Mouse (Mus musculus): Measurements from ENCODE around the gene Krtap1-3.
A peak's percentile ranks its signal among the peaks of the same experiment; 100 is the strongest.
"Not testable (repeated sequence)": the region's sequence is repeated elsewhere in the genome, so short reads cannot be mapped to it uniquely, and the experiment has no call there.

Krtap1-3 gene

DNA sequence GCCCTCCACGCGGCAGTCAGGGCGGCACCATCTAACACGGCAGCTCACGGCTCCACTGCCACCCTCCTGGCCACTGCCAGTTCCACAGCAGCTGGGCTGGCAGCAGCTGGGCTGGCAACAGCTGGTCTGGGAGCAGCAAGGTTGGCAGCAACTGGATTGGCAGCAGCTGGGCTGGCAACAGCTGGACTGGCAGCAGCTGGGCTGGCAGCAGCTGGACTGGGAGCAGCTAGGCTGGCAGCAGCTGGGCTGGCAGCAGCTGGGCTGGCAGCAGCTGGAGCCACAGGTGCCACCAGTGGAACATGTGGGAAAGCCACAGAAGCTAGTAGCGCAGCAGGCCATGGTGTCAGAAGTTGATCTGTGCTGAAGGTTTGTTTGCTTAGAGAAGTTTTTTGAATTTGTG lies at the start of gene Krtap1-3:
Gene Krtap1-3, minus strand, starts transcription at position 359 of the 400 bp plus-strand sequence.
- no peak for DNase-seq (ENCODE audit: low read depth, low spot score)

GRCm38 (mm10) chr11:99640926-99641325 lies 49.8 kb upstream of the Krtap1-3 start:
- no peak for DNase-seq (ENCODE audit: low read depth, low spot score)

GRCm38 (mm10) chr11:99637086-99637485 lies 45.9 kb upstream of the Krtap1-3 start:
- no peak for DNase-seq (ENCODE audit: low read depth, low spot score)

DNA sequence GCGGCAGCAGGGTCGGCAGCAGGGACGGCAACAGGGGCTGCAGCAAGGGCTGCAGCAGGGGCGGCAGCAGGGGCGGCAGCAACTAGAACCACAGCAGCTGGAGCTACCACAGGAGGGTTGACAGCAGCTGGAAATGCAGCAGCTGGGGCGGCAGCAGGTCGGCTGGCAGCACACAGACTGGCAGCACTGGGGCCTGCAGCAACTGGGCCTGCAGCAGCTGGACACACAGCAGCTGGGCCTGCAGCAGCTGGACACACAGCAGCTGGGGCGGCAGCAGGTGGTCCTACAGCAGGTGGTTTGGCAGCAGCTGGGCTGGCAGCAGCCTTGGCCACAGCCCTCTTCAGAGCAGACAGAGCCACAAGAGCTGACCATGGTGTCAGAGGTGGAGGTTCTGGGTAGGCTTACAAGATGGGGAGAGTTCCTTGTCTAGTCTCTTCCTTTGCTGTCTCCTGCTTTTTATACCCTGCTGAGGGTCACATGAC lies 43.6 kb upstream of the Krtap1-3 start, which contains the start of gene Krtap4-2:
Gene Krtap4-2, minus strand, starts transcription at position 432 of the 482 bp plus-strand sequence.
- no peak for DNase-seq (ENCODE audit: low read depth, low spot score)

DNA sequence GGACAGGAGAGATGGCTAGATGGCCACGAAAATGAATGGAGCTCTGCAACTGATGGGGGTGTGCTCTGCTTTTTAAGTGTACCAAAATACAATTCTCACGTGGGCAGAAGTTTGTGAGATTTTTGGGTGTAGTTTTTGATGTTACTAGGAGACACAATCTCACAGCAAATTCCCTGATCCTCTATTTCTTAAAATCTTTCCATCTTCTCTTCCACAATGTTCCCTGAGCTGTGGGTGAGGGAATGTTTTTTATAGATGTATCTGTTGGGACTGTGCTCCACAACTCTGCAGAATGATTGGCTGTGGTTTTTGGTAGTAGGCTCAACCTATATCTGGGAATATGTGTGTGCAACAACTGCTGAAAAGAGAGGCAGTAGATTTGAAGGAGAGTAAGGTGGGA lies 42.2 kb upstream of the Krtap1-3 start:
- DNase-seq (ENCODE audit: low read depth, low spot score), result no peak

DNA sequence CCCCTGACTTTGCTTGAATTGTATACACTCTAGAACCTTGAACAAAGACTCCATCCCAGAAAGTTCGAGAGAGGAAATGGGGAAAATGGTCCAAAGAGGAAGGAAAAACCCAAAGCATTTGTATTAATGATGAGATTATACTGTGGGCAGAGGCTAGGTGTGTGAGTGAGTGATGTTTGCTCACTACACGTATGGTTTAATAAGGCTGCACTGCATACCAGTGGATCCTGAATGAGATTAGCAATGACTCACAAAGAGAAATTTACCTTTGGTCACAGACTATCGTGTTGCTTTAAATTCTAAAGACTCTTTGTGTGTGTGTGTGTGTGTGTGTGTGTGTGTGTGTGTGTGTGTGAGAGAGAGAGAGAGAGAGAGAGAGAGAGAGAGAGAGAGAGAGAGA lies 39.8 kb upstream of the Krtap1-3 start:
- DNase-seq (ENCODE audit: low read depth, low spot score), result no peak

DNA sequence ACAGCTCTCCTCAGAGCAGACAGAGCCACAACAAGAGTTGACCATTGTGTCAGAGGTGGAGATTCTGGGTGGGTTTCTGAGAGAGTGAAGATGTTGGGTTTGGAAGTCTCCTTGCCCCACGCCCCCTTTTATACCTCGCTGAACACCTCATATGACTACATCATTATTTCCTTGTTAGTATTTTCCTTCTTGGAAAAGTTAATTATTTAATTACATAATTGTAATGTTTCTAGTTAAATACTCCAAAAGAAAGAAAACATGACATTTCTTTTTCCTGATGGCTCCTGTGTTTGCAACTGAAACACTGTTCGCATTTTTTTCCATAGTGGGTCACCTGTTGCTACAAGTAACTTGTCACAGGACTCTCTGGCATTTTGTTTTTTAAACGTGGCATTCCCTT lies 37.0 kb upstream of the Krtap1-3 start, which contains the start of gene Krtap4-1:
Gene Krtap4-1, minus strand, starts transcription at position 101 of the 400 bp plus-strand sequence.
- no peak for DNase-seq (ENCODE audit: low read depth, low spot score)

GRCm38 (mm10) chr11:99620335-99620734 lies 29.2 kb upstream of the Krtap1-3 start, which contains the start of gene Gm11562:
Gene Gm11562, minus strand, starts transcription at chr11:99620435.
- DNase-seq (ENCODE audit: low read depth, low spot score), result no peak

GRCm38 (mm10) chr11:99614796-99615363 lies 23.7 kb upstream of the Krtap1-3 start, which contains the start of gene Krtap2-4:
Gene Krtap2-4, minus strand, starts transcription at chr11:99614846.
- DNase-seq (ENCODE audit: low read depth, low spot score), result no peak

- DNase-seq (ENCODE audit: low read depth, low spot score), result not testable (repeated sequence)
These were observed 18.9 kb upstream of the Krtap1-3 start, which contains the start of gene Gm11937 for GRCm38 (mm10) chr11:99610089-99610488. Gene Gm11937, minus strand, starts transcription at chr11:99610189.

DNA sequence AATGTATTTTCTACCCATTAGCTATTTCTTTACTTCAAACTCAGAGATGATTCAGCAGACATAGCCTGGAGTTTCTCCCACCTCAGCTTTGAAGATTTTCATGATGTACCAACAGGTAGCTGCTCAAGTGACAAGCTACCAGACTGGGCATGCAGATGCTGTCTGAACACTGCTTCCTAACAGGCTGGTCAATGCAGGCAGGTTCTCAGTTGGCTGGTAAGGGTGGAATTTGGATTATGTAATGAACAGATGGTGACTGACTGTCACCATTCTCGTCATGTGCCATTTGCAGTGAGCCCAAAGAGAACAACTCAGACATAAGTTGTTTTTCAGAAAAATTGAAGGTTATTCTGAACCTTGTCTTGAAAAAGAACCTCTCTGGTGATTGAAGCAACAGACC lies 18.0 kb upstream of the Krtap1-3 start:
- DNase-seq (ENCODE audit: low read depth, low spot score), result no peak

DNA sequence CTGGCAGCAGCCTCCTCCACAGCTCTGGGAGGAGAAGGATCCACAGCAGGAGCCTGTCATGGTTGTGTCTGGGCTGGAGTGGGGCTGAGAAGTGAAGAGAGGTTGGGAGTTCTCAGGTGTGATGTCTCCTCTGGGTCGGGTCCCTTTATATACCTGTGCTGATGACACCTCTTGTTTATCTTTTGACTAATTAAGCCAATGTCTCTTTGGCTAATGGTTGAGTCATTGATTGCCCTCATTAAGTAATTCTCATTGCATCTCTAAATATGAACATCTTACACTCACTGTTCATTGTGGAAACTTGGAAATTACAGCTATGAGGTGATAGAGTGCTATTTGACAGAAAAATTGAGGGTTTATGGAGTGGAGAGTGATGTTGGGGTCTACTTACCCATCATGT lies 12.1 kb upstream of the Krtap1-3 start, which contains the start of gene Gm11938:
Gene Gm11938, minus strand, starts transcription at position 101 of the 400 bp plus-strand sequence.
- DNase-seq (ENCODE audit: low read depth, low spot score), result not testable (repeated sequence)

DNA sequence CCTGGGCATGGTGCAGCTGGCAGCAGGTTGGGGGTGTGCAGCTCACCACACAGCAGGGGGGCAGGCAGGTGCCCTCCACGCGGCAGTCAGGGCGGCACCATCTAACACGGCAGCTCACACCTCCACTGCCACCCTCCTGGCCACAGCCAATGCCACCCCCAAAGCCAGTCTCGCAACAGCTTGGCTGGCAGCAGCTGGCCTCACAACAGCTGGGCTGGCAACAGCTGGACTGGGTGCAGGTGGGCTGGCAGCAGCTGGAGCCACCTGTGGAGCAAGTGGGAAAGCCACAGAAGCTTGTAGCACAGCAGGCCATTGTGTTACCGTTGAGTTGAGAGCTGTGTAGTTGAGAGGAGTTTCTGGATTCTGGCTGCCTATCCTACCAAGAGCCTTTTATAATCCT lies 6.6 kb upstream of the Krtap1-3 start, which contains the start of gene Krtap9-3:
Gene Krtap9-3, minus strand, starts transcription at position 364 of the 400 bp plus-strand sequence.
- DNase-seq (ENCODE audit: low read depth, low spot score), result not testable (repeated sequence)

DNA sequence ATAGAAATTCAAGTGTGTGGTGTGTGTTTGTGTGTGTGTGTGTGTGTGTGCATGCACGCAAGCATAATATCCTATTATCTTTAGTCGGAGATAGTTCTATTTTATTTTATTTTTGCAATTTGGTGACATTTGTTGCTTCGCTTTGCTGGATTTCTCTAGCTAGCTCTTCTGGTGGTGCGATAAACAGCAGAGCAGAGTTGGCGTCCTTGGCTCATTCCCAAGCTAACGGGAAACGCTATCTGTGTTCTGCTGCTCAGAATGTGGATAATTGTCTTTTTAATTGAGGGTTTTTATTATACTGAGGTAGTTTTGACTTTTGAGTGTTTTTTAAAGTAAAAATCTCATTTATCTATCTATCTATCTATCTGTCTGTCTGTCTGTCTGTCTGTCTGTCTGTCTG lies 6.0 kb downstream of the Krtap1-3 start:
- no peak for DNase-seq (ENCODE audit: low read depth, low spot score)

DNA sequence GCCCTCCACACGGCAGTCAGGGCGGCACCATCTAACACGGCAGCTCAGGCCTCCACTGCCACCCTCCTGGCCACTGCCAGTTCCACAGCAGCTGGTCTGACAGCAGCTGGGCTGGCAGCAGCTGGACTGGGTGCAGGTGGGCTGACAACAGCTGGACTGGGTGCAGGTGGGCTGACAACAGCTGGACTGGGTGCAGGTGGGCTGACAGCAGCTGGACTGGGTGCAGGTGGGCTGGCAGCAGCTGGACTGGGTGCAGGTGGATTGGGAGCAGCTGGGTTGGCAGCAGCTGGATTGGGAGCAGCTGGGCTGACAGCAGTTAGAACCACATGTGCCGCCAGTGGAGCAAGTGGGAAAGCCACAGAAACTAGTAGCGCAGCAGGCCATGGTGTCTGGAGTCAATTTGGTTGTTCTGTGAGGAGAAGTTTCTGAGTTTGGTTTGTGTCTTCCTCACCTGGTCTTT lies 7.9 kb downstream of the Krtap1-3 start, which contains the start of gene Krtap1-4:
Gene Krtap1-4, minus strand, starts transcription at position 410 of the 460 bp plus-strand sequence.
- no peak for DNase-seq (ENCODE audit: low read depth, low spot score)

GRCm38 (mm10) chr11:99581564-99581963 lies 9.6 kb downstream of the Krtap1-3 start:
- no peak for DNase-seq (ENCODE audit: low read depth, low spot score)

- DNase-seq (ENCODE audit: low read depth, low spot score), result no peak
These were observed 10.1 kb downstream of the Krtap1-3 start for GRCm38 (mm10) chr11:99581051-99581450.

DNA sequence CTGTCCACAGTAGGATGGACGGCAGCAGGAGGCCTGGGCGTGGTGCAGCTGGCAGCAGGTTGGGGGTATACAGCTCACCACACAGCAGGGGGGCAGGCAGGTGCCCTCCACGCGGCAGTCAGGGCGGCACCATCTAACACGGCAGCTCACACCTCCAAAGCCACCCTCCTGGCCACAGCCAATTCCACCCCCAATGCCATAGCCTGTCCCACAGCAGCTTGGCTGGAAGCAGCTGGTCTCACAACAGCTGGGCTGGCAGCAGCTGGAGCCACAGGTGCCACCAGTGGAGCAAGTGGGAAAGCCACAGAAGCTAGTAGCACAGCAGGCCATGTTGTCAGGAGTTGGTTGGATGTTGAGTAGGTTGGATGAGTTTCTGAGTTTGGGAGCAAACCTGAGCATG lies 10.5 kb downstream of the Krtap1-3 start, which contains the start of gene Krtap1-5:
Gene Krtap1-5, minus strand, starts transcription at position 381 of the 400 bp plus-strand sequence.
- DNase-seq (ENCODE audit: low read depth, low spot score), result no peak

DNA sequence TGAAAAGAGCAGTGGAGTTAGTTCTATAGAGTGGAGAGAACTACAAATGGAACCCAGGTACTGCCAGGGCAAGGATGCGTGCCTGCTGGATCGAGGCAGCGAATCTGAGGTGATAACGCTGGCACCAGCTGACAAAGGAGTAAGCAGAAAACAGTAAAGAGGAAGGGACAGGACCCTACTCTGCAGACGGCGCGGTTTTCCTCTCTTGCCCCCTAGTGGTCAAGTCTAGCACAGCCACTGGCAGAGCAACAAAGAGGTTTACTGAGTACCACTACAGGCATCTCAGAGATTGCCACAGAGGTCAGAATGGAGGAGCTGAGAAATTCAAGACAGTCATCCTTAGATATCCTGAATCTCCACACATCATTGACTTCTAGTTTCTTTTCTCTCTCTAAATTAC lies 17.0 kb downstream of the Krtap1-3 start:
- peak; percentile 5 for DNase-seq (ENCODE audit: low read depth, low spot score)

DNA sequence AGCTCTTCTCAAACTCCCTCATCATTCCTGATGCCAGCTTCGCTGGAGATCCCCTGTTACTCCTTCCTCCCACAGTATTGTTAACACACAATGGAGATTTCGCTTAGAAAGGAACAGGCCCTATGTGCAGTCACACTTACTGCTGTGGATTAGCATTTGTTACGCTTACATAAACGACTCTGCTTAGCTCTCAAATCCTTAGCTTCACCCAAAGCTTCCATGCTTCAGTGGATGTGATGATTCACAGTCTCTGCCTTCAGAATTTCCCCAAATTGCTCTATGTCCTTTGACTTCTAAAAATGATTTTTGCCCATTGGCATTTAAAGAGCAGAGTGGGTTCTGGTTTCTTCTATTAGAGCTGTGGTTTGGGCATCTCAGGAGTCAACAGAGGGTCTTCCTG lies 18.0 kb downstream of the Krtap1-3 start:
- DNase-seq (ENCODE audit: low read depth, low spot score), result no peak

DNA sequence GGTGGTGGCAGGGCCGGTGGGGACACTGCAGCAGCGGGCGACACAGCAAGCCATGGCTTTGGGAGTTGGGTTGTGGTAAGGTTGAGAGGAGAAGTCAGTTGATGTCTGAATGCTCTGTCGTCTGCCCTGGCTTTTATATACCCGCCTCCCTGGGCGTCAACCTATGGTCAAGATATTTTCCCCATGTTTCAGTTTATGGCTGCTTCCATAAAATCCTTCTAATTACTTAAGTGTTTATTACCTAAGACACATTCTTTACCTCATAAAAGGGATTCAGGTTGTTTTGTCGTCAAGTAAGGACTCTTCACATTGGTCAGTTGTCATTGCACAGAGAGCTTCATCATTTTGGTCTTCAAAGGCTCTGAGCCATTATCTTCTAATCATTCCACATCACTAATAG lies 24.6 kb downstream of the Krtap1-3 start, which contains the start of gene Krtap3-1:
Gene Krtap3-1, minus strand, starts transcription at position 101 of the 400 bp plus-strand sequence.
- no peak for DNase-seq (ENCODE audit: low read depth, low spot score)

DNA sequence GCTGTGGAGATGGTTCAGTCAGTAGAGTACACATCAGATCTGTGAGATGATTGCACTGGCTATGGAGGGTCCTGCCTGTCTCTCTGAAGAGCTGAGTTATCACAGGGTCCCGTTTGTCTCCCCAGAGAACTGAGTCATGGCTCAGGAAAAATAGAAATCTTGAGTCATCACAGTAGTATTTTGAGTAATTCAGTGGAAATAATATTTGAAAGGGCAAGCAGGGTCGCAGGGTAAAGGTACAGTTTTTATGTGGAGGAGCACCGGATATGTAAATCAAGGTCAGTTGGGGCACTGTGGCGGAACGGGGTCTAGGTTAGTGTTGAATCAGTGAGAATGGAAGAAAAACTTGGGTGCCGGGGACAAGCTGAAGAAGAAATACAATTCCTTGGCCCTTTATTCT lies 28.6 kb downstream of the Krtap1-3 start:
- no peak for DNase-seq (ENCODE audit: low read depth, low spot score)

DNA sequence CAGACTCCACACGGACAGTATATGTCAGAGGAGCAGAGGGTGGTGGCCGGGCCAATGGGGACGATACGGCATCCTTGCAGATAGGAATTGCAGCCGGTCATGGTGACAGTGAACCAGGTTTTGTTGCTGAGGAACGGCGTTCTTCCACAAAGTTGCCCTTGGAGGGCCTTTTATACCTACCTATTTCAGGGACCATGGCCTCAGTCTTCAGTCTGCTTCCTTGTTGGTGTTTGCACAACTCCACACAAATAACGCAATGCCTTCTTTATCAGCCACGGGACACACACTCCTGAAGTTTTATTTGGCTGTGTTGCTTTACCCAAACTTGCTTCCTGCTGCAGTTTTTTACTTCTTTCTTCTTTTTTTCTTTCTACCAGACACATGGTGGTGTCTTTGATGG lies 31.8 kb downstream of the Krtap1-3 start, which contains the start of gene Gm11939:
Gene Gm11939, minus strand, starts transcription at position 101 of the 400 bp plus-strand sequence.
- DNase-seq (ENCODE audit: low read depth, low spot score), result no peak
